Mouse (Mus musculus) MEL (cell line): Measurements from ENCODE around the gene Bmpr1b. TPM values are rescaled to one million over a fixed set of nuclear protein-coding genes. Genes with fewer than 3 reads are reported as not detected.

Experiments used
- DNase-seq: peaks from one replicate; pipeline ENCODE4 v3.0.0; 2011; ENCODE audit warnings: low read depth, low spot score
- H3K27ac ChIP-seq: 2 replicates; pipeline ENCODE4 v1.5.1; 2012; ENCODE audit warnings: low read depth, mild to moderate bottlenecking, control low read depth, low read length, moderate library complexity; ENCODE audit not compliant: control insufficient read depth
- H3K27me3 ChIP-seq, 2 experiments: fragments of 150-350 bp in 1 of 2; sonication (generic) in 1 of 2; 2 replicates each; pipeline ENCODE4 v1.6.1; 2012; ENCODE audit warnings: low read length in 2 of 2, mild to moderate bottlenecking in 2 of 2, improper control_type of control experiment in 1 of 2, moderate library complexity in 1 of 2; ENCODE audit not compliant: insufficient read depth in 2 of 2, control insufficient read depth in 1 of 2
- H3K36me3 ChIP-seq, 2 experiments: 2 replicates each; pipeline ENCODE4 v1.6.1; 2012 to 2014; ENCODE audit warnings: low read length in 2 of 2, improper control_type of control experiment in 1 of 2, inconsistent platforms in 1 of 2, mild to moderate bottlenecking in 1 of 2; ENCODE audit not compliant: insufficient read depth in 2 of 2, control insufficient read depth in 1 of 2
- H3K4me1 ChIP-seq, 2 experiments: fragments of 150-350 bp in 1 of 2; sonication (generic) in 1 of 2; 2 replicates each; pipeline ENCODE4 v1.6.1; 2012; ENCODE audit warnings: low read length in 2 of 2, improper control_type of control experiment in 1 of 2, mild to moderate bottlenecking in 1 of 2; ENCODE audit not compliant: insufficient read depth in 2 of 2, control insufficient read depth in 1 of 2
- H3K4me3 ChIP-seq, 2 experiments: fragments of 150-350 bp in 1 of 2; sonication (generic) in 1 of 2; 2 replicates each; pipeline ENCODE4 v1.5.1; 2012; ENCODE audit warnings: low read depth in 2 of 2, low read length in 2 of 2, mild to moderate bottlenecking in 2 of 2, moderate library complexity in 2 of 2, control low read depth in 1 of 2, improper control_type of control experiment in 1 of 2; ENCODE audit not compliant: control insufficient read depth in 1 of 2, insufficient read depth in 1 of 2
- H3K79me2 ChIP-seq: 2 replicates; pipeline ENCODE4 v1.6.1; 2012; ENCODE audit warnings: mild to moderate bottlenecking, low read length, moderate library complexity; ENCODE audit not compliant: control insufficient read depth, poor library complexity, insufficient read depth
- H3K9ac ChIP-seq: 2 replicates; pipeline ENCODE4 v1.6.1; 2012; ENCODE audit warnings: low read depth, mild to moderate bottlenecking, control low read depth, low read length, moderate library complexity; ENCODE audit not compliant: control insufficient read depth, poor library complexity, severe bottlenecking
- H3K9me3 ChIP-seq: fragments of 150-350 bp; sonication (generic); replicated peaks from 2 replicates; pipeline ENCODE4 v1.6.1; 2012; ENCODE audit warnings: mild to moderate bottlenecking, low read length, improper control_type of control experiment, moderate library complexity; ENCODE audit not compliant: insufficient read depth
- CTCF ChIP-seq, 3 experiments: IDR thresholded peaks in 2 of 3; conservative IDR thresholded peaks in 1 of 3; 2 replicates each; pipeline ENCODE4 v1.5.1; 2011 to 2012; ENCODE audit warnings: low read length in 3 of 3, low read depth in 2 of 3, mild to moderate bottlenecking in 2 of 3, improper control_type of control experiment in 1 of 3, inconsistent platforms in 1 of 3, mixed read lengths in 1 of 3, moderate library complexity in 1 of 3; ENCODE audit not compliant: control insufficient read depth in 1 of 3, insufficient read depth in 1 of 3, poor library complexity in 1 of 3, severe bottlenecking in 1 of 3
- ELF1 ChIP-seq: IDR thresholded peaks from 2 replicates; pipeline ENCODE4 v1.6.1; 2014; ENCODE audit warnings: low read depth, mild to moderate bottlenecking, inconsistent platforms, low read length, improper control_type of control experiment, moderate library complexity
- GABPA ChIP-seq: IDR thresholded peaks from 2 replicates; pipeline ENCODE4 v1.6.1; 2012; ENCODE audit warnings: low read depth, mild to moderate bottlenecking, inconsistent platforms, low read length, improper control_type of control experiment, moderate library complexity
- GATA1 ChIP-seq: IDR thresholded peaks from 2 replicates; pipeline ENCODE4 v1.6.1; 2011; ENCODE audit warnings: low read depth, low read length, improper control_type of control experiment
- HCFC1 ChIP-seq: IDR thresholded peaks from 2 replicates; pipeline ENCODE4 v1.6.1; 2012; ENCODE audit warnings: low read depth, mild to moderate bottlenecking, inconsistent platforms, low read length, improper control_type of control experiment, moderate library complexity
- KAT2A ChIP-seq: conservative IDR thresholded peaks from 2 replicates; pipeline ENCODE4 v1.6.1; 2012; ENCODE audit warnings: low read depth, low read length, improper control_type of control experiment, inconsistent platforms
- MAX ChIP-seq: IDR thresholded peaks from 2 replicates; pipeline ENCODE4 v1.6.1; 2011; ENCODE audit warnings: low read length, improper control_type of control experiment
- MXI1 ChIP-seq: IDR thresholded peaks from 2 replicates; pipeline ENCODE4 v1.6.1; 2011; ENCODE audit warnings: mild to moderate bottlenecking, low read depth, low read length, improper control_type of control experiment
- MYB ChIP-seq: IDR thresholded peaks from 2 replicates; pipeline ENCODE4 v1.6.1; 2011; ENCODE audit warnings: mild to moderate bottlenecking, low read depth, low read length, improper control_type of control experiment
- NELFE ChIP-seq: IDR thresholded peaks from 2 replicates; pipeline ENCODE4 v1.6.1; 2011; ENCODE audit warnings: low read depth, low read length, improper control_type of control experiment
- POLR2AphosphoS2 ChIP-seq: IDR thresholded peaks from 2 replicates; pipeline ENCODE4 v1.6.1; 2011; ENCODE audit warnings: low read length, improper control_type of control experiment
- TAL1 ChIP-seq: IDR thresholded peaks from 2 replicates; pipeline ENCODE4 v1.6.1; 2012; ENCODE audit warnings: mild to moderate bottlenecking, inconsistent platforms, low read length, moderate library complexity, mixed read lengths
- TBP ChIP-seq: IDR thresholded peaks from 2 replicates; pipeline ENCODE4 v1.8.0; 2011; ENCODE audit warnings: low read depth, low read length, improper control_type of control experiment
- UBTF ChIP-seq: IDR thresholded peaks from 2 replicates; pipeline ENCODE4 v1.6.1; 2012; ENCODE audit warnings: low read depth, mild to moderate bottlenecking, inconsistent platforms, low read length, improper control_type of control experiment, moderate library complexity, borderline replicate concordance; ENCODE audit not compliant: insufficient read depth
- USF1 ChIP-seq: IDR thresholded peaks from 2 replicates; pipeline ENCODE4 v1.6.1; 2014; ENCODE audit warnings: low read depth, mild to moderate bottlenecking, inconsistent platforms, low read length, improper control_type of control experiment, moderate library complexity
- USF2 ChIP-seq, 2 experiments: IDR thresholded peaks; 2 replicates each; pipeline ENCODE4 v1.6.1; 2011 to 2012; ENCODE audit warnings: improper control_type of control experiment in 2 of 2, low read length in 2 of 2, borderline replicate concordance in 1 of 2, inconsistent platforms in 1 of 2, low read depth in 1 of 2, mild to moderate bottlenecking in 1 of 2; ENCODE audit not compliant: insufficient read depth in 1 of 2
- ZC3H11A ChIP-seq: IDR thresholded peaks from 2 replicates; pipeline ENCODE4 v1.6.1; 2012; ENCODE audit warnings: low read depth, mild to moderate bottlenecking, inconsistent platforms, low read length, improper control_type of control experiment
- ZKSCAN1 ChIP-seq: IDR thresholded peaks from 2 replicates; pipeline ENCODE4 v1.6.1; 2012; ENCODE audit warnings: low read depth, mild to moderate bottlenecking, inconsistent platforms, low read length, improper control_type of control experiment, moderate library complexity
- polyA plus RNA-seq, 2 experiments: library from polyadenylated mRNA; stranded (reverse) in 1 of 2; unstranded in 1 of 2; fragments of >175 nt in 1 of 2; fragments of >200 nt in 1 of 2; gene quantifications; 2 replicates each; pipeline versions ENCODE4 v1.2.1 to v1.2.4; 2012; ENCODE audit warnings: low replicate concordance in 2 of 2, low read depth in 1 of 2; ENCODE audit not compliant: insufficient read length in 2 of 2, insufficient read depth in 1 of 2, missing spikeins in 1 of 2
- total RNA-seq: library from RNA; depleted of rRNA; stranded (reverse); fragments of 300-350 nt; gene quantifications from 2 replicates; pipeline ENCODE4 v1.2.3, GENCODE M21; 2012; rRNA removed

Bmpr1b gene
- total RNA-seq (not detected in 2 replicates), polyA plus RNA-seq (not detected)

DNA sequence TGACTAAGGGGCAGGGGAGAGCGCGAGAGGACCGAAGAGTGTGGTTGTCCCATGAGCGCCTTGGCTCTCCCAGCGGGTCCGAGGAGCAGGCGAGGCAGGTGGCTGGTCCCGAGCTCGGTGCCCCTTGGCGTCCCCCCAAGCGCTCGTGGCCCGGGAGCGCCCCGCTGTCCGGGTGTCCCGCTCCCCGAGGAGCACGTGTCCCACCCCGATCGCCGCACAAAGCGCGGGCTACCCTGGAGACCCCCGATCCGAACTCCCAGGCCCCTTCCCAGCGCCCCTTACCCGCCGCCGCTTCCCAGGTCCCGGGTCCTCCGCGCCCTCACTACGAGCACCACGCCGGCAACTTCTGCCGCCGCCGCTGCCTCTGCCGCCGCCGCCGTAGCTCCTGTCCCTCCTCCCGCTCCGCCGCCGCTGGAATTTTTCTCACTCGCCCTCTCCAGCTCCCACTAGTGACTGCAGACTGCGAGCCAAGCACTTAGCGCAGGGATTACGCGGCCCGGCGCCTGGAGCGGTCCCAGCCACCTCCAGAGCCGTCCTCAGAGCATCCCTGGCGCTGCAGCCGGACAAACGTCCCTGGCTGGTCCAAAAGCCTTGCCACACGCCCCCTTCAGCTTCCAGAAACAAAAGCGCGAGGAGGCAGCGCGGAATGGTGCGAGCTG lies at the start of gene Bmpr1b:
Gene Bmpr1b, minus strand, starts transcription at position 563 of the 659 bp plus-strand sequence.
- H3K9me3 ChIP-seq: no peaks in the 10 kb centered on the region
- no peak for DNase-seq
- H3K4me1 ChIP-seq: no peaks in the 10 kb centered on the region
- H3K4me3 ChIP-seq: no peak within 1 kb of the TSS
- no peaks in the 10 kb centered on the region for H3K79me2 ChIP-seq
- TF ChIP-seq MAX (no peak), ZKSCAN1 (no peak), MXI1 (no peak), ELF1 (no peak), ZC3H11A (no peak), CTCF (IDR thresholded peaks at IDR 0.05 in 2 of 3, conservative IDR thresholded peaks at IDR 0.05 in 1 of 3; ENCODE audit: control insufficient read depth in 1 of 3, insufficient read depth in 1 of 3, low read depth in 2 of 3, low read length in 3 of 3, poor library complexity in 1 of 3, severe bottlenecking in 1 of 3) (no peak), GATA1 (no peak), GABPA (no peak), NELFE (no peak), HCFC1 (no peak), TAL1 (no peak), MYB (no peak), KAT2A (no peak), UBTF (no peak), POLR2AphosphoS2 (no peak), TBP (no peak), USF2 (IDR thresholded peaks at IDR 0.05; ENCODE audit: borderline replicate concordance in 1 of 2, insufficient read depth in 1 of 2, low read depth in 1 of 2, low read length in 2 of 2) (no peak), USF1 (no peak)
- no peaks in the 10 kb centered on the region for H3K36me3 ChIP-seq
- H3K9ac ChIP-seq: no peak within 1 kb of the TSS
- no peaks in the 10 kb centered on the region; a peak in 1 of 4 replicates for H3K27me3 ChIP-seq
- no peak within 1 kb of the TSS for H3K27ac ChIP-seq

DNA sequence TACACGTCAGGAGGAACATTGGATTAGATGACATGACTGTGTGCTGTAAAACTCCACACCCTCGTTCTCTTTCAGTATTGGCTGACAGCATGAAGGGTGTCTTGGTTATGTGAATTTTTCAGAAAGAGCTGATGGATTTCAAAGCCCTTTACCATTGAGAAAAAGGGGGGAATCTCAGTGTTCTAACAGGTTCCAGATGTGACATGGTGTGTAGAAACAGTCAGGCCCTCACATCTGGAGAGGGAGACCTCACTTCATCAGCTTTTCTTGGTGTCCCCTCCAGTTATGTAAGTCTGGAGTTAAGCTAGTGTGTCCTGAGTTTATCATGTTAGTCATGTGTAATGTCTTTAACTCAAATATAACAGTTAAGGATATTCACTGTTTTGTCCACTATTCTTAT lies 43.6 kb upstream of the Bmpr1b start:
- DNase-seq: no peak
- H3K27me3 ChIP-seq: no peaks in the 10 kb centered on the region
- H3K36me3 ChIP-seq: no peaks in the 10 kb centered on the region
- H3K4me3 ChIP-seq: no peak overlapping the region
- H3K9me3 ChIP-seq: no peaks in the 10 kb centered on the region
- H3K27ac ChIP-seq: no peak overlapping the region
- H3K4me1 ChIP-seq: no peaks in the 10 kb centered on the region
- no peak overlapping the region for H3K9ac ChIP-seq
- TF ChIP-seq GATA1: no peak
- TF ChIP-seq TBP: no peak
- no peaks in the 10 kb centered on the region for H3K79me2 ChIP-seq
